Mouse (Mus musculus): ENCODE results near the gene Ldhal6b. TPM values are rescaled to one million over a fixed set of nuclear protein-coding genes. Genes with fewer than 3 reads are reported as not detected.

Gene Ldhal6b
- total RNA-seq, 4 experiments from 2014 or later = 1.2 to 1.8 (median 1.6) TPM

DNA sequence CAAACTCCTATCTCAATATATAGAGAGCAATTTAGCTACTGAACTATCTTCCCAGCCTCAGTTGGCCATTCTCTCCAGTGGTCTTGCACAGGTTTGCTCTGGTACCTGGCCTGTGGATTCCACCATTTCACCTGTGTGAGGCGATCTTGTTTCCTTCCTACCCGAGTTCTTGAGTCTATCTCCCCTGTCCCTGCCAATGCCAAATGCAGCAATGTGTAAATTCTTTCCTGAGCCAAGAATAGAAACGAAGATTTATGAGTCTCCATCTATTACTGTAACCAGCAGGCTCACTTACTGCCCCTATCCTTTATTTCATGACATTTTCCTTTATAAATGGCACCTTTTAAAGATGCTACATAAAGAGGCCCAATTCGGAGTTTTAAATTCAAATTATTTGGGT lies 47.5 kb downstream of the Ldhal6b start:
- no peak for DNase-seq (ENCODE audit: low spot score in 2 of 2)

Small RNAs within 50 kb of the gene (microRNA-seq; reads per million reads assigned to microRNA genes)
- gene Gm22475 = 0 reads per million in 2 experiments

Other genes starting within 250 kb of the Ldhal6b start
- gene Tmem242, start 21.5 kb upstream of the Ldhal6b start, total RNA-seq (2022) = 10 to 100 TPM; 81.6 to 92.9 (median 86.8) TPM
- 10 to 100 TPM; 31.1 to 37.5 (median 33.0) TPM for gene Zdhhc14, start 73.8 kb upstream of the Ldhal6b start, total RNA-seq (2022)

Data from left cerebral cortex, adult 8-10 months (tissue).